Mouse (Mus musculus) liver, adult 2 months (tissue): ENCODE measurements around the gene Rnf4. TPM values are rescaled to one million over a fixed set of nuclear protein-coding genes. Genes with fewer than 3 reads are reported as not detected.

Source experiments
- DNase-seq: peaks from one replicate; pipeline ENCODE4 v3.0.0-alpha.2; 2011; ENCODE audit warnings: low read depth, low spot score; ENCODE audit errors: extremely low read depth
- H3K27ac ChIP-seq: fragments of 200-500 bp; replicated peaks from 2 replicates; pipeline ENCODE4 v1.5.1; 2012; ENCODE audit warnings: low read depth, mild to moderate bottlenecking, control low read depth, inconsistent platforms, low read length; ENCODE audit not compliant: insufficient read depth
- H3K27me3 ChIP-seq: fragments of 200-500 bp; 2 replicates; pipeline ENCODE4 v1.6.1; 2012; ENCODE audit warnings: mild to moderate bottlenecking, moderate library complexity, low read length, inconsistent platforms; ENCODE audit not compliant: control insufficient read depth, insufficient read depth
- H3K36me3 ChIP-seq: fragments of 200-500 bp; 2 replicates; pipeline ENCODE4 v1.6.1; 2012; ENCODE audit warnings: low read length, inconsistent platforms; ENCODE audit not compliant: control insufficient read depth, insufficient read depth
- H3K4me1 ChIP-seq: fragments of 200-500 bp; 2 replicates; pipeline ENCODE4 v1.6.1; 2011; ENCODE audit warnings: low read length; ENCODE audit not compliant: control insufficient read depth, insufficient read depth
- H3K4me3 ChIP-seq: fragments of 200-500 bp; 2 replicates; pipeline ENCODE4 v1.5.1; 2011; ENCODE audit warnings: low read depth, mild to moderate bottlenecking, control low read depth, low read length, moderate library complexity; ENCODE audit not compliant: insufficient read depth
- H3K79me2 ChIP-seq: fragments of 200-500 bp; 2 replicates; pipeline ENCODE4 v1.6.1; 2012; ENCODE audit warnings: inconsistent platforms, mild to moderate bottlenecking, low read length, moderate library complexity; ENCODE audit not compliant: control insufficient read depth, insufficient read depth
- H3K9ac ChIP-seq: fragments of 200-500 bp; 2 replicates; pipeline ENCODE4 v1.6.1; 2012; ENCODE audit warnings: low read depth, mild to moderate bottlenecking, control low read depth, inconsistent platforms, low read length
- CTCF ChIP-seq: fragments of 200-500 bp; IDR thresholded peaks from 2 replicates; pipeline ENCODE4 v1.5.1; 2011; ENCODE audit warnings: low read depth, low read length, control low read depth
- POLR2A ChIP-seq: fragments of 200-500 bp; IDR thresholded peaks from 2 replicates; pipeline ENCODE4 v1.6.1; 2011; ENCODE audit warnings: low read length, control low read depth; ENCODE audit not compliant: insufficient read depth; ENCODE audit errors: extremely low read depth
- WGBS: fragments of 180-500 bp; shearing (Covaris S2); methylation state at CpG from one replicate; pipeline ENCODE4 v1.1.7; 2018; 5-methylcytosine and 5-hydroxymethylcytosine counted together
- polyA plus RNA-seq: library from polyadenylated mRNA; depleted of rRNA; stranded (reverse); fragments of >200 nt; gene quantifications from 2 replicates; pipeline ENCODE4 v1.2.3, GENCODE M21; 2012
- total RNA-seq: library from RNA; depleted of rRNA; stranded (reverse); fragments of >200 nt; gene quantifications from 2 replicates; pipeline ENCODE4 v1.2.3, GENCODE M21; 2014

Rnf4 gene
- total and polyA plus RNA-seq, 2 experiments: 50.6 to 78.3 TPM

GRCm38 (mm10) chr5:34369341-34370021 is 33.4 kb downstream of the Rnf4 start, which contains the start of gene Fam193a:
Fam193a (plus strand) TSS chr5:34369933.
- peak within 1 kb of the TSS; percentile 79 for H3K27ac ChIP-seq
- H3K4me1 ChIP-seq: peaks cover 15% of the 10 kb centered on the region
- H3K9ac ChIP-seq: peak within 1 kb of the TSS; percentile 97
- TF ChIP-seq CTCF (no peak), POLR2A (0 out of 2 replicates have a peak, but pooled peaks have one; percentile 62)
- peak; percentile 86 for DNase-seq
- under 1% methylated on average over 56 of the region's 64 CpGs for WGBS
- peak within 1 kb of the TSS; percentile 94 for H3K4me3 ChIP-seq
- H3K79me2 ChIP-seq: peaks cover 29% of the 10 kb centered on the region
- H3K36me3 ChIP-seq: no peaks in the 10 kb centered on the region
- H3K27me3 ChIP-seq: no peaks in the 10 kb centered on the region

- H3K27me3 ChIP-seq: no peaks in the 10 kb centered on the region
- no peak for TF ChIP-seq POLR2A
- TF ChIP-seq CTCF: no peak
- no peaks in the 10 kb centered on the region for H3K36me3 ChIP-seq
- DNase-seq: no peak
- peak overlapping the region; percentile 71 for H3K27ac ChIP-seq
- peak overlapping the region; percentile 94 for H3K4me3 ChIP-seq
- peaks cover 36% of the 10 kb centered on the region for H3K79me2 ChIP-seq
- peaks cover 19% of the 10 kb centered on the region for H3K4me1 ChIP-seq
- peak overlapping the region; percentile 97 for H3K9ac ChIP-seq
- 9% methylated on average over 101 of the region's 114 CpGs for WGBS
Measured at GRCm38 (mm10) chr5:34370022-34370823, 34.1 kb downstream of the Rnf4 start.

DNA sequence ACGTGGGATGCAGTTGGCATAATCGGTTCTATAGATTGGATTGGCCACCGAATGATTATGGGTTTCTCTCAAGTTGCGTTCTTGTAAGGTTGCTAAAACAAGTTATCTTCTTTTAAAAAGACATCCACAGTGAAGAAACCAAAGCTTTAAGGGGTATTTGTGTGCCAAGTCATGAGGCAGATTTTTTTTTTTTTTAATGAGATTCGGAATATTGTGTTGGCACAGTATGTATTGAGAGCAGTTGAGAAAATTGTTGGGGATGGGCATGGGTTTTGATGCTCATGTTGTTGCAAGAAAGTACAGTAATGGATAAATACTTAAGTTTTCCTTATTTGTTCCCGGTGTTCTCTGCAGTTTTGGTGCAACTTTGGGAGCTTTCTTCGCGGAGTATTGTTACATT is 34.8 kb downstream of the Rnf4 start:
- peak overlapping the region; percentile 71; the same call in 1 of the 2 replicates for H3K27ac ChIP-seq
- WGBS: 11% methylated on average over 8 of the region's 8 CpGs
- H3K4me1 ChIP-seq: peaks cover 19% of the 10 kb centered on the region
- no peak for TF ChIP-seq POLR2A
- no peak for TF ChIP-seq CTCF
- peak overlapping the region; percentile 94 for H3K4me3 ChIP-seq
- H3K36me3 ChIP-seq: no peaks in the 10 kb centered on the region
- peaks cover 36% of the 10 kb centered on the region for H3K79me2 ChIP-seq
- H3K9ac ChIP-seq: peak overlapping the region; percentile 97
- H3K27me3 ChIP-seq: no peaks in the 10 kb centered on the region
- no peak for DNase-seq

- Histone ChIP-seq H3K27ac (peak overlapping the region; percentile 64), H3K79me2 (peaks cover 44% of the 10 kb centered on the region), H3K4me1 (peaks cover 24% of the 10 kb centered on the region), H3K36me3 (no peaks in the 10 kb centered on the region), H3K4me3 (no peak overlapping the region), H3K9ac (no peak overlapping the region), H3K27me3 (no peaks in the 10 kb centered on the region)
- TF ChIP-seq CTCF (no peak), POLR2A (no peak)
- no peak for DNase-seq
Measured at GRCm38 (mm10) chr5:34372141-34372540, 36.1 kb downstream of the Rnf4 start.

GRCm38 (mm10) chr5:34372541-34372940 is 36.5 kb downstream of the Rnf4 start:
- H3K27ac ChIP-seq: peak overlapping the region; percentile 64; the same call in 1 of the 2 replicates
- no peak overlapping the region for H3K9ac ChIP-seq
- no peaks in the 10 kb centered on the region for H3K36me3 ChIP-seq
- no peak overlapping the region for H3K4me3 ChIP-seq
- H3K27me3 ChIP-seq: no peaks in the 10 kb centered on the region
- H3K79me2 ChIP-seq: peaks cover 46% of the 10 kb centered on the region
- TF ChIP-seq POLR2A (no peak), CTCF (no peak)
- peak; percentile 63 for DNase-seq
- peaks cover 25% of the 10 kb centered on the region for H3K4me1 ChIP-seq

DNA sequence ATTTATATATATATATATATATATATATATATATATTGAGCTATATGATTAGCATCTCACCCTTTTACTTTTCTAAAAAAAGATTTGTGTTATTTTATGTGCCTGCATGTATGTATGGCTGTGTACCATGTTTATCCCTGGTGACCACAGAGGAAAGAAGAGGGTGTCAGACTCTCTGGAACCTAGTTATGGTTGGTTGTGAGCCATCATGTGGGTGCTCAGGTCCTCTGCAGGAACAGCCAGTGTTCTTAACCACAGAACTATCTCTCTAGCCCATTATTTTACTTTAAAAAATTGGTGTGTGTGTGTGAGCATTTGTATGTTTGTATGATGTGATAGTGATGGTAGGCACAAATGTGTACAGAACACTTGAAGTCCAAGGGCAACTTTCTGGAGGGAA is 42.7 kb downstream of the Rnf4 start:
- Histone ChIP-seq H3K36me3 (no peaks in the 10 kb centered on the region), H3K4me1 (peaks cover 40% of the 10 kb centered on the region), H3K79me2 (peaks cover 32% of the 10 kb centered on the region; the same call in 1 of the 2 replicates), H3K27me3 (no peaks in the 10 kb centered on the region), H3K9ac (no peak overlapping the region), H3K4me3 (no peak overlapping the region), H3K27ac (peak overlapping the region; percentile 28; the same call in 1 of the 2 replicates)
- TF ChIP-seq CTCF: no peak
- TF ChIP-seq POLR2A: no peak
- DNase-seq: no peak
